Mouse (Mus musculus): ENCODE measurements at regions not wholly inside any gene's neighbourhood (a gene's known extent, or its start where the extent isn't known, plus 50 kb on each side); places are given as distances from the start of the nearest gene placed in this dataset.

- Histone ChIP-seq H3K36me3 (ENCODE audit: insufficient read depth, low read length) (no peaks in the 10 kb centered on the region), H3K4me2 (ENCODE audit: low read depth, low read length, poor library complexity, severe bottlenecking) (no peak overlapping the region), H3K4me3 (ENCODE audit: low read depth, low read length) (no peak overlapping the region), H3K27ac (ENCODE audit: low read depth, low read length) (no peak overlapping the region), H3K4me1 (ENCODE audit: insufficient read depth, low read length) (no peaks in the 10 kb centered on the region), H3K9ac (replicated peaks; ENCODE audit: low read length, poor library complexity, severe bottlenecking) (no peak overlapping the region), H3K27me3 (ENCODE audit: insufficient read depth, low read length) (no peaks in the 10 kb centered on the region), H3K9me3 (ENCODE audit: low read length) (no peaks in the 10 kb centered on the region)
- no peak for ATAC-seq (ENCODE audit: low FRiP score)
- no peak for DNase-seq (ENCODE audit: low spot score)
- WGBS = 88% methylated on average over 5 of the region's 5 CpGs
- TF ChIP-seq CTCF (IDR thresholded peaks at IDR 0.05) = no peak
Observed at GRCm38 (mm10) chr11:45323766-45324165, 528.1 kb upstream of the Clint1 start.

GRCm38 (mm10) chr11:45330319-45330718 is 521.5 kb upstream of the Clint1 start:
- WGBS = 73% methylated on average over 2 of the region's 2 CpGs
- TF ChIP-seq CTCF (IDR thresholded peaks at IDR 0.05) = no peak
- H3K27me3 ChIP-seq (ENCODE audit: insufficient read depth, low read length) = no peaks in the 10 kb centered on the region
- no peak overlapping the region for H3K9ac ChIP-seq (replicated peaks; ENCODE audit: low read length, poor library complexity, severe bottlenecking)
- no peak for DNase-seq (ENCODE audit: low spot score)
- ATAC-seq (ENCODE audit: low FRiP score) = no peak
- H3K4me3 ChIP-seq (ENCODE audit: low read depth, low read length) = no peak overlapping the region
- H3K4me2 ChIP-seq (ENCODE audit: low read depth, low read length, poor library complexity, severe bottlenecking) = no peak overlapping the region
- no peaks in the 10 kb centered on the region for H3K9me3 ChIP-seq (ENCODE audit: low read length)
- H3K27ac ChIP-seq (ENCODE audit: low read depth, low read length) = no peak overlapping the region
- no peaks in the 10 kb centered on the region for H3K36me3 ChIP-seq (ENCODE audit: insufficient read depth, low read length)
- no peaks in the 10 kb centered on the region for H3K4me1 ChIP-seq (ENCODE audit: insufficient read depth, low read length)

GRCm38 (mm10) chr11:45333756-45334155 is 518.1 kb upstream of the Clint1 start:
- ATAC-seq (ENCODE audit: low FRiP score) (no peak), DNase-seq (ENCODE audit: low spot score) (peak; percentile 57)
- Histone ChIP-seq H3K27ac (ENCODE audit: low read depth, low read length) (no peak overlapping the region), H3K9me3 (ENCODE audit: low read length) (no peaks in the 10 kb centered on the region), H3K4me2 (ENCODE audit: low read depth, low read length, poor library complexity, severe bottlenecking) (no peak overlapping the region), H3K9ac (replicated peaks; ENCODE audit: low read length, poor library complexity, severe bottlenecking) (no peak overlapping the region), H3K36me3 (ENCODE audit: insufficient read depth, low read length) (no peaks in the 10 kb centered on the region), H3K4me1 (ENCODE audit: insufficient read depth, low read length) (no peaks in the 10 kb centered on the region), H3K27me3 (ENCODE audit: insufficient read depth, low read length) (no peaks in the 10 kb centered on the region), H3K4me3 (ENCODE audit: low read depth, low read length) (no peak overlapping the region)
- no peak for TF ChIP-seq CTCF (IDR thresholded peaks at IDR 0.05)
- 77% methylated on average over 3 of the region's 3 CpGs for WGBS

- ATAC-seq (ENCODE audit: low FRiP score) (no peak), DNase-seq (ENCODE audit: low spot score) (no peak)
- Histone ChIP-seq H3K9ac (replicated peaks; ENCODE audit: low read length, poor library complexity, severe bottlenecking) (no peak overlapping the region), H3K27me3 (ENCODE audit: insufficient read depth, low read length) (no peaks in the 10 kb centered on the region), H3K36me3 (ENCODE audit: insufficient read depth, low read length) (no peaks in the 10 kb centered on the region), H3K27ac (ENCODE audit: low read depth, low read length) (no peak overlapping the region), H3K4me1 (ENCODE audit: insufficient read depth, low read length) (no peaks in the 10 kb centered on the region), H3K4me3 (ENCODE audit: low read depth, low read length) (no peak overlapping the region), H3K9me3 (ENCODE audit: low read length) (no peaks in the 10 kb centered on the region), H3K4me2 (ENCODE audit: low read depth, low read length, poor library complexity, severe bottlenecking) (no peak overlapping the region)
- TF ChIP-seq CTCF (IDR thresholded peaks at IDR 0.05) = no peak
Observed at GRCm38 (mm10) chr11:45349331-45349730, 502.5 kb upstream of the Clint1 start.

- no peak for TF ChIP-seq CTCF (IDR thresholded peaks at IDR 0.05)
- WGBS = 99% methylated on average over 3 of the region's 3 CpGs
- no peak overlapping the region for H3K27ac ChIP-seq (ENCODE audit: low read depth, low read length)
- H3K36me3 ChIP-seq (ENCODE audit: insufficient read depth, low read length) = no peaks in the 10 kb centered on the region
- no peaks in the 10 kb centered on the region for H3K27me3 ChIP-seq (ENCODE audit: insufficient read depth, low read length)
- DNase-seq (ENCODE audit: low spot score) (no peak), ATAC-seq (ENCODE audit: low FRiP score) (no peak)
- H3K4me1 ChIP-seq (ENCODE audit: insufficient read depth, low read length) = no peaks in the 10 kb centered on the region
- H3K4me2 ChIP-seq (ENCODE audit: low read depth, low read length, poor library complexity, severe bottlenecking) = no peak overlapping the region
- no peaks in the 10 kb centered on the region for H3K9me3 ChIP-seq (ENCODE audit: low read length)
- H3K9ac ChIP-seq (replicated peaks; ENCODE audit: low read length, poor library complexity, severe bottlenecking) = no peak overlapping the region
- no peak overlapping the region for H3K4me3 ChIP-seq (ENCODE audit: low read depth, low read length)
Observed at GRCm38 (mm10) chr11:45365343-45365742, 486.5 kb upstream of the Clint1 start.

GRCm38 (mm10) chr11:45389243-45390146 is 462.4 kb upstream of the Clint1 start:
- H3K36me3 ChIP-seq (ENCODE audit: insufficient read depth, low read length) = no peaks in the 10 kb centered on the region
- H3K27me3 ChIP-seq (ENCODE audit: insufficient read depth, low read length) = no peaks in the 10 kb centered on the region
- ATAC-seq (ENCODE audit: low FRiP score) = no peak
- peak; percentile 66 for DNase-seq (ENCODE audit: low spot score)
- no peak overlapping the region for H3K4me2 ChIP-seq (ENCODE audit: low read depth, low read length, poor library complexity, severe bottlenecking)
- no peak for TF ChIP-seq CTCF (IDR thresholded peaks at IDR 0.05)
- H3K9ac ChIP-seq (replicated peaks; ENCODE audit: low read length, poor library complexity, severe bottlenecking) = no peak overlapping the region
- no peak overlapping the region for H3K27ac ChIP-seq (ENCODE audit: low read depth, low read length)
- no peaks in the 10 kb centered on the region for H3K9me3 ChIP-seq (ENCODE audit: low read length)
- no peak overlapping the region for H3K4me3 ChIP-seq (ENCODE audit: low read depth, low read length)
- no peaks in the 10 kb centered on the region for H3K4me1 ChIP-seq (ENCODE audit: insufficient read depth, low read length)
- WGBS = 57% methylated on average over 11 of the region's 11 CpGs

Measured in midbrain, postnatal 0 days (tissue).